ENCODE assay signal across 8 mouse cellular contexts in the genomic region with DNA sequence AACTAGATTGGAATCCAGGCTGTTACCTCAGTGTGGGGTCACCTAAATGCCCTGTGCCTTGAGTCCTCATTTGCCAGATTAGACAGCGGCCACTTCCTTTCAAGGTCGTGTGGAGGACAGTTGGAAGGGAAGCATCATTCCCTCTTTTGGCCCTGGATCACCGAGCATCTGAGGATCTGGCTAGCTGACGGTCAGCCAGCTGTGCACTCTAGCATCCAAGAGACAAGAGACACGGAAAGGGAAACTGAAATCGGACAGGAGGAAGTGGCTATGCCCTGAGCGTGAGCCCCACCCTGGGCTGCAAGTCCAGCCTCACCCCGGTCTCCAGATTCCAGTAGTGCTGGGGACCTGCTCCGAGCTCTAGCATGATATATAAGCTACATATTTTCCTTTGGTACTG. TPM values are rescaled to one million over a fixed set of nuclear protein-coding genes. Genes with fewer than 3 reads are reported as not detected.
A peak's percentile ranks its signal among the peaks of the same experiment; 100 is the strongest.
DNase-seq lines count a peak whose midpoint lies in the region; ATAC-seq lines count a peak whose summit lies in the region.

No protein-coding gene starts in this region.

- H3K4me3 ChIP-seq in heart, embryonic 12.5 days: no peak overlapping the region
- H3K4me3 ChIP-seq in forebrain, embryonic 14.5 days (ENCODE audit: low read depth, low read length): no peak overlapping the region
- H3K4me3 ChIP-seq in hindbrain, embryonic 15.5 days: no peak overlapping the region
- H3K4me3 ChIP-seq in midbrain, embryonic 12.5 days: no peak overlapping the region

- peaks cover 42% of the 10 kb centered on the region for H3K4me1 ChIP-seq in heart, embryonic 12.5 days (replicated peaks)
- H3K4me1 ChIP-seq in forebrain, embryonic 14.5 days (ENCODE audit: control insufficient read depth, insufficient read depth, low read length): peaks cover 36% of the 10 kb centered on the region
- H3K4me1 ChIP-seq in hindbrain, embryonic 15.5 days (replicated peaks): peaks cover 49% of the 10 kb centered on the region
- H3K4me1 ChIP-seq in midbrain, embryonic 12.5 days: peaks cover 58% of the 10 kb centered on the region

- H3K27me3 ChIP-seq in heart, embryonic 12.5 days (replicated peaks): no peaks in the 10 kb centered on the region
- H3K27me3 ChIP-seq in forebrain, embryonic 14.5 days (replicated peaks; ENCODE audit: control insufficient read depth, insufficient read depth, low read length): no peaks in the 10 kb centered on the region
- H3K27me3 ChIP-seq in hindbrain, embryonic 15.5 days: no peaks in the 10 kb centered on the region
- H3K27me3 ChIP-seq in midbrain, embryonic 12.5 days: 0 out of 2 replicates have a peak, but pooled peaks cover 4% of the 10 kb centered on the region

- H3K9me3 ChIP-seq in heart, embryonic 12.5 days (replicated peaks): no peaks in the 10 kb centered on the region
- H3K9me3 ChIP-seq in forebrain, embryonic 14.5 days (replicated peaks; ENCODE audit: control insufficient read depth, low read length): no peaks in the 10 kb centered on the region
- H3K9me3 ChIP-seq in hindbrain, embryonic 15.5 days: no peaks in the 10 kb centered on the region
- H3K9me3 ChIP-seq in midbrain, embryonic 12.5 days: no peaks in the 10 kb centered on the region

- no peak overlapping the region for H3K27ac ChIP-seq in heart, embryonic 12.5 days (ENCODE audit: poor library complexity, severe bottlenecking)
- H3K27ac ChIP-seq in forebrain, embryonic 14.5 days (ENCODE audit: low read depth, low read length): no peak overlapping the region
- 0 out of 2 replicates have a peak overlapping the region, but pooled peaks have one; percentile 42 for H3K27ac ChIP-seq in hindbrain, embryonic 15.5 days (replicated peaks)
- 0 out of 2 replicates have a peak overlapping the region, but pooled peaks have one; percentile 67 for H3K27ac ChIP-seq in midbrain, embryonic 12.5 days (replicated peaks)

- peak; percentile 98 for DNase-seq in heart, adult 11 months
- no peak for DNase-seq in forebrain, embryonic 14.5 days (ENCODE audit: low spot score)
- no peak for DNase-seq in frontal cortex, postnatal 25 days (ENCODE audit: low spot score in 2 of 2)
- DNase-seq in urinary bladder, postnatal 10 days (ENCODE audit: low spot score): no peak
- no peak for DNase-seq in thymus, postnatal 0 days (ENCODE audit: low spot score)

- H3K4me2 ChIP-seq in heart, embryonic 12.5 days: no peak overlapping the region
- H3K4me2 ChIP-seq in forebrain, embryonic 14.5 days (ENCODE audit: low read length): peak overlapping the region; percentile 57; the same call in 1 of the 2 replicates
- peak overlapping the region; percentile 49; the same call in 1 of the 2 replicates for H3K4me2 ChIP-seq in hindbrain, embryonic 15.5 days
- peak overlapping the region; percentile 59; the same call in 1 of the 2 replicates for H3K4me2 ChIP-seq in midbrain, embryonic 12.5 days (replicated peaks)

- H3K9ac ChIP-seq in heart, embryonic 12.5 days: no peak overlapping the region
- peak overlapping the region; percentile 69 for H3K9ac ChIP-seq in forebrain, embryonic 14.5 days (ENCODE audit: low read length)
- no peak overlapping the region for H3K9ac ChIP-seq in hindbrain, embryonic 15.5 days
- H3K9ac ChIP-seq in midbrain, embryonic 12.5 days (replicated peaks): 0 out of 2 replicates have a peak overlapping the region, but pooled peaks have one; percentile 62

- no peak for ATAC-seq in heart, embryonic 12.5 days (ENCODE audit: insufficient number of reproducible peaks, low FRiP score)
- no peak for ATAC-seq in forebrain, embryonic 14.5 days
- no peak for ATAC-seq in hindbrain, embryonic 15.5 days (ENCODE audit: low FRiP score, low read depth)
- no peak for ATAC-seq in midbrain, embryonic 12.5 days (ENCODE audit: low FRiP score, low read depth)

- 64% methylated on average over 9 of the region's 9 CpGs for WGBS in heart, embryonic 12.5 days
- 75% methylated on average over 9 of the region's 9 CpGs for WGBS in forebrain, embryonic 14.5 days
- WGBS in hindbrain, embryonic 15.5 days: 63% methylated on average over 9 of the region's 9 CpGs
- WGBS in midbrain, embryonic 12.5 days: 66% methylated on average over 9 of the region's 9 CpGs

- no peaks in the 10 kb centered on the region for H3K36me3 ChIP-seq in heart, embryonic 12.5 days
- no peaks in the 10 kb centered on the region for H3K36me3 ChIP-seq in forebrain, embryonic 14.5 days (ENCODE audit: control insufficient read depth, insufficient read depth, low read length)
- no peaks in the 10 kb centered on the region for H3K36me3 ChIP-seq in hindbrain, embryonic 15.5 days
- H3K36me3 ChIP-seq in midbrain, embryonic 12.5 days: no peaks in the 10 kb centered on the region

RNA-seq across cellular contexts. Expression of gene Apol7a, which starts 39.4 kb away (rescaled TPM):
- 0.19 TPM in 1 of 2 replicates, not detected in the other for polyA plus RNA-seq in heart, embryonic 12.5 days (2016; fragmentation: Nextera tagmentation; extraction: Ambion mirVana)
- not detected in 2 replicates for polyA plus RNA-seq in forebrain, embryonic 14.5 days (2014; fragmentation: Nextera tagmentation; extraction: Ambion mirVana)
- 0.07 TPM in 1 of 2 replicates, not detected in the other for polyA plus RNA-seq in hindbrain, embryonic 15.5 days (2015; fragmentation: Nextera tagmentation; extraction: Ambion mirVana)
- polyA plus RNA-seq in midbrain, embryonic 12.5 days (2016; fragmentation: Nextera tagmentation; extraction: Ambion mirVana): not detected in 2 replicates
- polyA plus RNA-seq in thymus, postnatal 0 days (2015; fragmentation: Nextera tagmentation; extraction: Ambion mirVana): 0.15 TPM in 1 of 2 replicates, not detected in the other

RNA-seq across cellular contexts. Expression of gene Apol9a, which starts 51.4 kb away (rescaled TPM):
- polyA plus RNA-seq in heart, embryonic 12.5 days (2016; fragmentation: Nextera tagmentation; extraction: Ambion mirVana): 0.74 and 0.76 TPM in 2 replicates
- polyA plus RNA-seq in forebrain, embryonic 14.5 days (2014; fragmentation: Nextera tagmentation; extraction: Ambion mirVana): not detected in 2 replicates
- polyA plus RNA-seq in hindbrain, embryonic 15.5 days (2015; fragmentation: Nextera tagmentation; extraction: Ambion mirVana): 0.04 and 0.09 TPM in 2 replicates
- polyA plus RNA-seq in midbrain, embryonic 12.5 days (2016; fragmentation: Nextera tagmentation; extraction: Ambion mirVana): 0.07 TPM in 1 of 2 replicates, not detected in the other
- 0.69 and 0.90 TPM in 2 replicates for polyA plus RNA-seq in thymus, postnatal 0 days (2015; fragmentation: Nextera tagmentation; extraction: Ambion mirVana)

RNA-seq across cellular contexts. Expression of gene Rbfox2, which starts 52.7 kb away (rescaled TPM):
- 87.6 and 97.4 TPM in 2 replicates for polyA plus RNA-seq in heart, embryonic 12.5 days (2016; fragmentation: Nextera tagmentation; extraction: Ambion mirVana)
- polyA plus RNA-seq in forebrain, embryonic 14.5 days (2014; fragmentation: Nextera tagmentation; extraction: Ambion mirVana): 186 and 229 TPM in 2 replicates
- 140 and 151 TPM in 2 replicates for polyA plus RNA-seq in hindbrain, embryonic 15.5 days (2015; fragmentation: Nextera tagmentation; extraction: Ambion mirVana)
- polyA plus RNA-seq in midbrain, embryonic 12.5 days (2016; fragmentation: Nextera tagmentation; extraction: Ambion mirVana): 118 and 130 TPM in 2 replicates
- 6.5 and 8.4 TPM in 2 replicates for polyA plus RNA-seq in thymus, postnatal 0 days (2015; fragmentation: Nextera tagmentation; extraction: Ambion mirVana)

Comparison
In these comparisons a context has a peak if more than half of its experiments do, and no peak if none do; other contexts are left out.
1. H3K27ac ChIP-seq: peak in hindbrain, embryonic 15.5 days (single experiment) and midbrain, embryonic 12.5 days (single experiment); none in heart, embryonic 12.5 days (single experiment) and forebrain, embryonic 14.5 days (single experiment).
2. H3K9ac ChIP-seq: peak in forebrain, embryonic 14.5 days (single experiment) and midbrain, embryonic 12.5 days (single experiment); none in heart, embryonic 12.5 days (single experiment) and hindbrain, embryonic 15.5 days (single experiment).